Mouse (Mus musculus): ENCODE results near the gene Zfp780b. TPM values are rescaled to one million over a fixed set of nuclear protein-coding genes. Genes with fewer than 3 reads are reported as not detected.

The Zfp780b gene
- total and polyA plus RNA-seq, 3 experiments, result 4.5 to 10.6 TPM; not detected in 1

- H3K79me2 ChIP-seq (ENCODE audit: control insufficient read depth, insufficient read depth, low read length, poor library complexity), result peaks cover 17% of the 10 kb centered on the region
- H3K27ac ChIP-seq (ENCODE audit: control insufficient read depth, low read depth, low read length), result 0 out of 2 replicates have a peak overlapping the region, but pooled peaks have one; percentile 19
- DNase-seq (ENCODE audit: low read depth, low spot score), result no peak
These were observed 35.5 kb upstream of the Zfp780b start for GRCm38 (mm10) chr7:28014445-28014810.

GRCm38 (mm10) chr7:28013549-28014444, 34.8 kb upstream of the Zfp780b start, which contains the start of gene Zfp850:
TSS of gene Zfp850 (minus strand) at chr7:28014115.
- Histone ChIP-seq H3K79me2 (ENCODE audit: control insufficient read depth, insufficient read depth, low read length, poor library complexity) (peaks cover 17% of the 10 kb centered on the region), H3K9ac (ENCODE audit: control insufficient read depth, low read depth, low read length, poor library complexity, severe bottlenecking) (peak within 1 kb of the TSS; percentile 89), H3K9me3 (replicated peaks; ENCODE audit: insufficient read depth, low read length) (no peaks in the 10 kb centered on the region), H3K4me1 (ENCODE audit: control insufficient read depth in 1 of 2, insufficient read depth in 2 of 2, low read length in 2 of 2) (peaks cover 0 to 8% of the 10 kb centered on the region in 2 experiments; a peak in 3 of 4 replicates), H3K36me3 (ENCODE audit: control insufficient read depth in 1 of 2, insufficient read depth in 2 of 2, low read length in 2 of 2) (no peaks in the 10 kb centered on the region; a peak in 1 of 4 replicates), H3K27me3 (ENCODE audit: control insufficient read depth in 1 of 2, insufficient read depth in 2 of 2, low read length in 2 of 2) (no peaks in the 10 kb centered on the region; a peak in 1 of 4 replicates), H3K4me3 (ENCODE audit: control insufficient read depth in 1 of 2, insufficient read depth in 1 of 2, low read depth in 2 of 2, low read length in 2 of 2) (peak within 1 kb of the TSS; percentile 88 to 98), H3K27ac (ENCODE audit: control insufficient read depth, low read depth, low read length) (peak within 1 kb of the TSS; percentile 52)
- TF ChIP-seq ELF1 (IDR thresholded peaks at IDR 0.05; ENCODE audit: low read depth, low read length) (peak; percentile 54; the same call in 1 of the 2 replicates), RCOR1 (IDR thresholded peaks at IDR 0.05; ENCODE audit: low read depth, low read length) (no peak), TCF12 (IDR thresholded peaks at IDR 0.05; ENCODE audit: low read depth, low read length) (0 out of 2 replicates have a peak, but pooled peaks have one; percentile 31), BHLHE40 (IDR thresholded peaks at IDR 0.05; ENCODE audit: borderline replicate concordance, low read depth, low read length) (no peak), GABPA (IDR thresholded peaks at IDR 0.05; ENCODE audit: low read depth, low read length) (no peak), HCFC1 (IDR thresholded peaks at IDR 0.05; ENCODE audit: low read depth, low read length) (peak; percentile 83), USF2 (IDR thresholded peaks at IDR 0.05; ENCODE audit: borderline replicate concordance in 1 of 2, insufficient read depth in 1 of 2, low read depth in 1 of 2, low read length in 2 of 2) (no peak), NELFE (IDR thresholded peaks at IDR 0.05; ENCODE audit: low read depth, low read length) (peak; percentile 70), MXI1 (IDR thresholded peaks at IDR 0.05; ENCODE audit: low read depth, low read length) (peak; percentile 90), MYB (IDR thresholded peaks at IDR 0.05; ENCODE audit: low read depth, low read length) (no peak), MYC (IDR thresholded peaks at IDR 0.05; ENCODE audit: low read depth, low read length) (no peak), MAX (IDR thresholded peaks at IDR 0.05; ENCODE audit: low read length) (peak; percentile 44), MAZ (IDR thresholded peaks at IDR 0.05; ENCODE audit: low read depth, low read length) (peak; percentile 89), EP300 (IDR thresholded peaks at IDR 0.05; ENCODE audit: low read depth in 1 of 2, low read length in 2 of 2) (no peak), POLR2A (IDR thresholded peaks at IDR 0.05; ENCODE audit: control insufficient read depth in 1 of 2, insufficient read depth in 1 of 2, low read depth in 1 of 2, low read length in 2 of 2, poor library complexity in 1 of 2) (peak; percentile 69 to 77; a peak in 3 of 4 replicates), SIN3A (IDR thresholded peaks at IDR 0.05; ENCODE audit: low read length) (peak; percentile 69), POLR2AphosphoS2 (IDR thresholded peaks at IDR 0.05; ENCODE audit: low read length) (no peak), KAT2A (conservative IDR thresholded peaks at IDR 0.05; ENCODE audit: low read depth, low read length) (peak; percentile 57; the same call in 1 of the 2 replicates), CHD2 (IDR thresholded peaks at IDR 0.05; ENCODE audit: low read length) (no peak)
- DNase-seq (ENCODE audit: low read depth, low spot score), result peak; percentile 77

More at GRCm38 (mm10) chr7:28014445-28014810, 35.5 kb upstream of the Zfp780b start:
- Histone ChIP-seq H3K27me3 (ENCODE audit: control insufficient read depth in 1 of 2, insufficient read depth in 2 of 2, low read length in 2 of 2) (no peaks in the 10 kb centered on the region; a peak in 1 of 4 replicates), H3K9me3 (replicated peaks; ENCODE audit: insufficient read depth, low read length) (no peaks in the 10 kb centered on the region), H3K36me3 (ENCODE audit: control insufficient read depth in 1 of 2, insufficient read depth in 2 of 2, low read length in 2 of 2) (no peaks in the 10 kb centered on the region; a peak in 1 of 4 replicates), H3K4me3 (ENCODE audit: control insufficient read depth in 1 of 2, insufficient read depth in 1 of 2, low read depth in 2 of 2, low read length in 2 of 2) (peak overlapping the region; percentile 88 to 98), H3K4me1 (ENCODE audit: control insufficient read depth in 1 of 2, insufficient read depth in 2 of 2, low read length in 2 of 2) (peaks cover 0 to 8% of the 10 kb centered on the region in 2 experiments; a peak in 3 of 4 replicates), H3K9ac (ENCODE audit: control insufficient read depth, low read depth, low read length, poor library complexity, severe bottlenecking) (peak overlapping the region; percentile 89)
- TF ChIP-seq CHD2 (IDR thresholded peaks at IDR 0.05; ENCODE audit: low read length), result no peak
- TF ChIP-seq ZNF384 (IDR thresholded peaks at IDR 0.05; ENCODE audit: low read depth, low read length), result no peak
- TF ChIP-seq SIN3A (IDR thresholded peaks at IDR 0.05; ENCODE audit: low read length), result no peak
- no peak for TF ChIP-seq ZC3H11A (IDR thresholded peaks at IDR 0.05; ENCODE audit: low read depth, low read length)
- TF ChIP-seq TAL1 (IDR thresholded peaks at IDR 0.05; ENCODE audit: low read length), result no peak
- no peak for TF ChIP-seq E2F4 (IDR thresholded peaks at IDR 0.05; ENCODE audit: borderline replicate concordance, low read depth, low read length)
